Mouse (Mus musculus) stomach, postnatal 0 days (tissue): ENCODE data around the gene Myf5. TPM values are rescaled to one million over a fixed set of nuclear protein-coding genes. Genes with fewer than 3 reads are reported as not detected.

ENCODE experiments used
- ATAC-seq: fragments of 200-750 bp; cut with Nextera tagmentation; 2 replicates; pipeline ENCODE4 v1.8.0; 2017; ENCODE audit not compliant: low FRiP score, low TSS enrichment
- DNase-seq: peaks from one replicate; pipeline ENCODE4 v3.0.0-alpha.2; 2016; ENCODE audit warnings: low spot score
- H3K27ac ChIP-seq: fragments of 300-500 bp; sonication (generic); replicated peaks from 2 replicates; pipeline ENCODE4 v1.5.1; 2014; ENCODE audit warnings: mild to moderate bottlenecking, control low read depth
- H3K27me3 ChIP-seq: fragments of 300-500 bp; sonication (generic); 2 replicates; pipeline ENCODE4 v1.6.1; 2014; ENCODE audit warnings: low read length; ENCODE audit not compliant: control insufficient read depth, insufficient read depth
- H3K36me3 ChIP-seq: fragments of 300-500 bp; sonication (generic); 2 replicates; pipeline ENCODE4 v1.6.1; 2014; ENCODE audit warnings: low read length, mixed read lengths; ENCODE audit not compliant: control insufficient read depth, insufficient read depth
- H3K4me1 ChIP-seq: fragments of 300-500 bp; sonication (generic); replicated peaks from 2 replicates; pipeline ENCODE4 v1.6.1; 2014; ENCODE audit warnings: antibody characterized with exemption; ENCODE audit not compliant: control insufficient read depth, insufficient read depth
- H3K4me2 ChIP-seq: fragments of 300-500 bp; sonication (generic); replicated peaks from 2 replicates; pipeline ENCODE4 v1.6.1; 2014; ENCODE audit warnings: low read depth, mild to moderate bottlenecking, control low read depth, moderate library complexity
- H3K4me3 ChIP-seq: fragments of 300-500 bp; sonication (generic); 2 replicates; pipeline ENCODE4 v1.5.1; 2014; ENCODE audit warnings: low read depth, low read length, control low read depth
- H3K9ac ChIP-seq: fragments of 300-500 bp; sonication (generic); 2 replicates; pipeline ENCODE4 v1.6.1; 2014; ENCODE audit warnings: mild to moderate bottlenecking, low read length, control low read depth, mixed read lengths
- H3K9me3 ChIP-seq: fragments of 300-500 bp; sonication (generic); 2 replicates; pipeline ENCODE4 v1.6.1; 2016; ENCODE audit warnings: low read length; ENCODE audit not compliant: control insufficient read depth
- CTCF ChIP-seq: IDR thresholded peaks from 2 replicates; pipeline ENCODE4 v1.5.1; 2016; ENCODE audit warnings: antibody characterized with exemption, low read depth, mild to moderate bottlenecking, moderate library complexity
- EP300 ChIP-seq: optimal IDR thresholded peaks from 2 replicates; pipeline ENCODE3; 2016; ENCODE audit warnings: antibody characterized with exemption
- WGBS: fragments of 180-500 bp; shearing (Covaris S2); extraction: QIAGEN DNeasy Blood & Tissue Kit; methylation state at CpG from one replicate; pipeline ENCODE4 v1.1.7; 2014; 5-methylcytosine and 5-hydroxymethylcytosine counted together
- polyA plus RNA-seq: library from polyadenylated mRNA; unstranded; fragments of >200 nt; fragmentation: Nextera tagmentation; extraction: Ambion mirVana; gene quantifications from 2 replicates; pipeline ENCODE4 v1.2.1, GENCODE M21; 2015

The Myf5 gene
- 0.08 TPM in 1 of 2 replicates, not detected in the other for polyA plus RNA-seq

DNA sequence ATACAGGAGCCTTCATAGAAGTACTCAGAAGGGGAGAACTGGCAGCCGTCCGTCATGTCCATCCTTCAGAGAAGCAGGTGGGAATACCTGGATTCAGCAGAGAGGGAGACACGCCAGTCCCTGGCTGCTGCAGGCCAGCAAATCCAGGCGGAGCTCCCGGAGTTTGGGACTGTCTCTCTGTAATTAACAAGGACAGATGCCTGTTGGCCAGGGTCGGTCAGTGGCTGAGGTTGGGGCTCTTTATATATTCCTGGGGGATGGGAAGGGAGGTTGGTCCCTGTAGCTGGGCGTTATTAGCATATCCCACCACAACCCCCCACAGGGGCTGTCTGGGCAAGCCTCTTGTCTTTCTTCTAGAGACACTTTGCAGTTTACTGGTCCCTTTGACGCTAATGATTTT lies at the start of gene Myf5:
TSS of gene Myf5 (minus strand) at position 265 of the 400 bp plus-strand sequence.
- H3K4me1 ChIP-seq: no peaks in the 10 kb centered on the region
- H3K4me2 ChIP-seq: no peak within 1 kb of the TSS
- H3K36me3 ChIP-seq: no peaks in the 10 kb centered on the region
- 76% methylated on average over 8 of the region's 8 CpGs for WGBS
- no peak for DNase-seq
- no peak for TF ChIP-seq EP300
- TF ChIP-seq CTCF: no peak
- no peak for ATAC-seq
- H3K9ac ChIP-seq: no peak within 1 kb of the TSS
- H3K9me3 ChIP-seq: no peaks in the 10 kb centered on the region
- no peak within 1 kb of the TSS for H3K4me3 ChIP-seq
- no peak within 1 kb of the TSS for H3K27ac ChIP-seq
- H3K27me3 ChIP-seq: no peaks in the 10 kb centered on the region

- H3K27me3 ChIP-seq: no peaks in the 10 kb centered on the region
- H3K9ac ChIP-seq: no peak overlapping the region
- H3K4me1 ChIP-seq: no peaks in the 10 kb centered on the region
- H3K4me3 ChIP-seq: no peak overlapping the region
- WGBS: 74% methylated on average over 1 of the region's 1 CpGs
- H3K9me3 ChIP-seq: no peaks in the 10 kb centered on the region
- DNase-seq: no peak
- ATAC-seq: no peak
- H3K4me2 ChIP-seq: no peak overlapping the region
- TF ChIP-seq EP300: no peak
- no peak for TF ChIP-seq CTCF
- H3K36me3 ChIP-seq: no peaks in the 10 kb centered on the region
- H3K27ac ChIP-seq: no peak overlapping the region
Observed at GRCm38 (mm10) chr10:107528758-107529157, 42.8 kb upstream of the Myf5 start.

GRCm38 (mm10) chr10:107519216-107519615 lies 33.3 kb upstream of the Myf5 start:
- WGBS: 54% methylated on average over 5 of the region's 5 CpGs
- Histone ChIP-seq H3K4me2 (no peak overlapping the region), H3K4me3 (no peak overlapping the region), H3K9ac (no peak overlapping the region), H3K27ac (no peak overlapping the region), H3K4me1 (no peaks in the 10 kb centered on the region), H3K36me3 (no peaks in the 10 kb centered on the region), H3K9me3 (no peaks in the 10 kb centered on the region), H3K27me3 (no peaks in the 10 kb centered on the region)
- ATAC-seq (no peak), DNase-seq (no peak)
- TF ChIP-seq CTCF (no peak), EP300 (no peak)

DNA sequence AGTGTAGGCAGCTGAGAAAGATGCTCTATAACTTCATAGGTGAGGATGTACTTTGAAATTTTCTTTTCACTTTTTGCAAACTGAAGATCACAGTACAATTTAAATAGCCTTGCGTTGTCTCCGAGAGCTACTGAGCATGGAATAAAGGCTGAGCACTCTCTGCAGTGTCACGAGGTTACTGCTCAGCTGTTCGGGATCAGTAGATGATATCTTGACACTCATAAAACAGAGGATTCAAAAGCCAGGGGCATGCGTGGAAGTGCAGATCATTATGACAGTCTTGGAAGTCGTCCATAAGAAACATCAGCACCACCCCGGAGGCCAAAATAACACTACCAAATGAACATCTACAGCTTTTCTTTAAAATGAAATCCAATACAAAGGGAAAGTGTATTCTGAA lies 30.7 kb upstream of the Myf5 start:
- H3K9ac ChIP-seq: no peak overlapping the region
- no peak for ATAC-seq
- no peak for TF ChIP-seq EP300
- TF ChIP-seq CTCF: no peak
- no peak overlapping the region for H3K4me3 ChIP-seq
- no peaks in the 10 kb centered on the region for H3K4me1 ChIP-seq
- no peaks in the 10 kb centered on the region for H3K27me3 ChIP-seq
- H3K36me3 ChIP-seq: no peaks in the 10 kb centered on the region
- H3K27ac ChIP-seq: no peak overlapping the region
- no peak for DNase-seq
- WGBS: 52% methylated on average over 7 of the region's 7 CpGs
- no peak overlapping the region for H3K4me2 ChIP-seq
- no peaks in the 10 kb centered on the region for H3K9me3 ChIP-seq

GRCm38 (mm10) chr10:107514735-107515134 lies 28.8 kb upstream of the Myf5 start:
- DNase-seq: no peak
- Histone ChIP-seq H3K36me3 (no peaks in the 10 kb centered on the region), H3K9ac (no peak overlapping the region), H3K27me3 (no peaks in the 10 kb centered on the region), H3K27ac (no peak overlapping the region), H3K4me1 (no peaks in the 10 kb centered on the region), H3K4me2 (no peak overlapping the region), H3K9me3 (no peaks in the 10 kb centered on the region), H3K4me3 (no peak overlapping the region)
- TF ChIP-seq CTCF (no peak), EP300 (no peak)
- ATAC-seq: no peak
- 80% methylated on average over 7 of the region's 7 CpGs for WGBS

DNA sequence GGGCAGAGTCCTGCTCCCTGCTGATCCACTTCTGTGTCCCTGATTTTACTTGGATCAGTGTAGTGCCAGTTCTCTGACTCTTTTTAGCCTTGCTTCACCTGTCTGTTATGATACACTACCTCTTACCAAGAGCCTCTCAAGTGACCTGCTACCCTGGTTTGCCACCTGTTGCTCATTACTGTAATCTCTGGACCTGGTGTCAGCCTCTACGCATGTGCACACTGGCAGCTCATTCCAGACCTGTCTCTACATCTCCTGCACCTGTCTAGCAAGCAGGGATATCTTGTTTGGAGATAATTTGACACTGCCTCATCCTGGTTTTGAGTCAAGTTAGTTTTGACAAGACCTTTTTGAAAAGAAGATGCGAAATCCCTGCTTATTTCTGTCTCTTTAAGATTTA lies 20.5 kb upstream of the Myf5 start:
- H3K9me3 ChIP-seq: no peaks in the 10 kb centered on the region
- H3K4me3 ChIP-seq: no peak overlapping the region
- no peak for DNase-seq
- no peak overlapping the region for H3K4me2 ChIP-seq
- no peaks in the 10 kb centered on the region for H3K4me1 ChIP-seq
- TF ChIP-seq CTCF: no peak
- TF ChIP-seq EP300: no peak
- 82% methylated on average over 2 of the region's 2 CpGs for WGBS
- no peak overlapping the region for H3K9ac ChIP-seq
- no peak for ATAC-seq
- no peak overlapping the region for H3K27ac ChIP-seq
- no peaks in the 10 kb centered on the region for H3K27me3 ChIP-seq
- no peaks in the 10 kb centered on the region for H3K36me3 ChIP-seq
